Mouse (Mus musculus) embryo, embryonic 11.5 days (tissue): Measurements from ENCODE around the gene Rdh16f1.
"Not testable (repeated sequence)": the region's sequence is repeated elsewhere in the genome, so short reads cannot be mapped to it uniquely, and the experiment has no call there.

Experiments used
- DNase-seq: peaks from one replicate; pipeline ENCODE4 v3.0.0-alpha.2; 2012; ENCODE audit warnings: low read depth, low spot score

The Rdh16f1 gene

DNA sequence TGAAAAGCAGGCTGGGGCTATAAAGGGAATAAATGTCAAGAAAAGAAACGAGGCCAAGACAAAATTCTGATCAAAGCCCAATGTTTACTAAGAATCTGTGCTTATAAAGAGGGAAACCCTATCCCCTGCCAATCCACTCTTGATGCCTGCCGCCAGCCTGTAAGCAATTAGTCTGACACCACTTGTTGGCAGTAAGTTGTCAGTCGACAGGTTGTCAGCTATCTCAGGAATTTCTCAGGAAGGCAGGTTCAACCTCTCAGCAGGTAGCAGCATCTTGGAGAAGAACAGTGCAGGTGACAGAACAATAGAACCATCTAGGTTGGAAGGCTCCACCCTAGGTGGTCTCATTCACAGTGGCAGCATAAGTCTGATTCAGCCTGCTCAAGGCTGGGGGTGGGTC is 69.5 kb downstream of the Rdh16f1 start:
- DNase-seq = no peak

DNA sequence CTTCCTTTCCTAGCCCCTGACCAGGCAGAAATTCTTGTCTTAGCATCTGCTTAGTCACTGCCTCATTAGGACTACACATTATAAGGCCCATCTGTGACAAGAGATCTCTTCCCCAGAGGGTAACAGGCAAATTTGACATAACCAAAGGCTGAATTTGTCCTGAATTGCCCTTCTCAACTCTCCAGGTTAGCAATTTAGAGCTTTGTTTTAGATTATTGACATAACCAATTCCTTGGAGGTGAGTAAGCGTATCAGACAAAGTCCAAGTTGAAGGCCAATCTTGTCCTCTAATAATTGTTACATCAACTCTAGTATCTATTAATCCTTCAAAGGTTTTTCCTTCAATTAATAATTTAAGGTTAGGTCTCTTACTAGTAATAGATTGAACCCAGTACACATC is 74.6 kb downstream of the Rdh16f1 start:
- not testable (repeated sequence) for DNase-seq

- no peak for DNase-seq
Measured at GRCm38 (mm10) chr10:127835292-127835691, 75.7 kb downstream of the Rdh16f1 start.

- DNase-seq = not testable (repeated sequence)
Measured at GRCm38 (mm10) chr10:127837793-127838192, 78.2 kb downstream of the Rdh16f1 start.

DNA sequence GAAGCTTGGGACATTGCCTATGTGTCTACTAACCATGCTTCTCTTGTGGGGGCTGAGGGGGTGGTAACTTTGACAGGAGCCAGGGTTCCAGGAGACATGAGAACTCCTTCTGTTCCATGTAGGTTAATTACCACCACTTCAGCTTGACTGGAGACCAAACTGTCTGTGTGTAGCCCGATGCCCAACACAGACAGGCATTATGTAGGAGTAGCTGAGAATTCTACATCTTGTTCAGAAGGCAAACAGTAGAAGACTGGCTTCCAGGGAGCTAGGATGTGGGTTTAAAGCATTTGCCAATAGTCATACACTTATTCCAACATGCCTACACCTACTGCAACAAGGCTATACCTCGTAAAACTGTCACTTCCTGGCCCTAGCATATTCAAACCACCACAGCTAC is 79.0 kb downstream of the Rdh16f1 start:
- DNase-seq = no peak

GRCm38 (mm10) chr10:127840776-127841175 is 81.2 kb downstream of the Rdh16f1 start:
- DNase-seq = no peak
